Mouse (Mus musculus) thymus, postnatal 25 days (tissue): ENCODE data around the gene Gm10392.

Experiments
- DNase-seq: peaks from one replicate; pipeline ENCODE4 v3.0.0; 2022

Gene Gm10392

DNA sequence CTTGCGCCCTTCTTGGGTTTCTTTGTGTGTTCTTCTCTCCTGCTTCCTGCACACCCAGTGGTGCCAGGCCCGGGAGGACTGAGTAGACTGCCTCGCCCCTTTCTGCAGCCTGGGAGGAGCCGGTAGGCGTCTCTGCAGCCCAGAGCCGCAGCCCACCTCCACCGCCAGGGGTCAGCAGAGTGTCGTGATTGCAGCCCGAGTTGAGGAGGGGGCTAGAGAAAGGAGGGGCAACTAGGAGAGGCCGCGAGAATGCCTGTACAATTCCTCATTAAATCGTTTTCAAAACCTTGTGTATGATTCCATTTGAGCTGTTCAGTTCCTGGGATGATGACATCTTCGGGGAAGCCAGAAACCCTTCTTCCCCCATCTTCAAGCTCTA lies 27.9 kb downstream of the Gm10392 start:
- DNase-seq = peak; percentile 96

DNA sequence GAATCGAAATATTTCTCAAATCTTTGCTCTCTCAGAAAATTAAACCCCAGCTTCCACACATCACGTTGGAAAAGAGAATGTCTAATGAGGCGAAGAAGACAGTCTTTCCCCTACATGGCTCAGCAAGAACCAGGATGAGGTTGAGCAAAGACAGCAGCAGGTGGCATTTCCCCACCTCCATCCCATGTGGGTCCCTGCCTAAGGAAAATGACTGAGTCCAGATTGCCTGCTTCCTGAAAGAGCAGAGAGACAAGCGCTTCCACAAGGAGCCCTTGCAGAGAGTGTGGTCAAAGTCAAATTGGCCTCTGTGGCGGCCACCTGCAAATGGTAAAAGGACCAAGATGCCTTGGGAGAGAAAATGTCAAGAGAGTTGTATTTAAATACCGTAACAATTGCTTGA lies 28.5 kb downstream of the Gm10392 start:
- no peak for DNase-seq

DNA sequence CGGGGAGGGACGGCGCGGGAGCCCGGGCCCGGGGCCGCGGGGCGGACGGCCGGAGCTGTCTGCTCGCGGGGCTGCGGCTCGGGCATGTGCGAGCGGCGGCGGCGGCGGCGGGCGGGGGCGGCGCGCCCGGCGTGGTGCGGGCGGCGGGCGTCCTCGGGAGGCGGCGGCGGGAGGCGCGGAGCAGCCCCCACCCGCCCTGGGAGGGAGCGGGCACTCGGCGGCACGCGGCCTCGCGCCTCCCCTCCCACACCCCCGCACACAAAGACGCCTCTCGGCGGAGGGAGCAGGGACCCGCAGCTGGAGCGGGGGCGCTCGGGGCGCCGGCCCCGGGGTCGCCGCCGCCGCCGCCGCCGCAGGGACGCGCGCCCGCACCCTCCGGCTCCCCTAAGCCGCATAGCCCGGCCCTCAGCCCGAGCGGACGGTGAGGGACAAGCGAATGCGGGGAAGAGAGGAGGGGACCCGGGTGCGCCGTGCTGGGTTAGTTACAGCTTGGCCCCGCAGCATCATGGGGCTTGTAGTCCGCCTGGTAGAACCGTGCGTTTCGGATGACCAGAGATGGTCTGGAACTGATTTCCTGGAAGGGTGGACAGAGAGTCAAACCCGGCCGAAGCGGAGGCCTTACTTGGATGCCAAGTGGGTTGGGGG lies 29.3 kb downstream of the Gm10392 start, which contains the start of gene Ankrd13b:
Gene Ankrd13b (minus strand): TSS at position 88 of the 645 bp plus-strand sequence.
- DNase-seq = peak; percentile 62

DNA sequence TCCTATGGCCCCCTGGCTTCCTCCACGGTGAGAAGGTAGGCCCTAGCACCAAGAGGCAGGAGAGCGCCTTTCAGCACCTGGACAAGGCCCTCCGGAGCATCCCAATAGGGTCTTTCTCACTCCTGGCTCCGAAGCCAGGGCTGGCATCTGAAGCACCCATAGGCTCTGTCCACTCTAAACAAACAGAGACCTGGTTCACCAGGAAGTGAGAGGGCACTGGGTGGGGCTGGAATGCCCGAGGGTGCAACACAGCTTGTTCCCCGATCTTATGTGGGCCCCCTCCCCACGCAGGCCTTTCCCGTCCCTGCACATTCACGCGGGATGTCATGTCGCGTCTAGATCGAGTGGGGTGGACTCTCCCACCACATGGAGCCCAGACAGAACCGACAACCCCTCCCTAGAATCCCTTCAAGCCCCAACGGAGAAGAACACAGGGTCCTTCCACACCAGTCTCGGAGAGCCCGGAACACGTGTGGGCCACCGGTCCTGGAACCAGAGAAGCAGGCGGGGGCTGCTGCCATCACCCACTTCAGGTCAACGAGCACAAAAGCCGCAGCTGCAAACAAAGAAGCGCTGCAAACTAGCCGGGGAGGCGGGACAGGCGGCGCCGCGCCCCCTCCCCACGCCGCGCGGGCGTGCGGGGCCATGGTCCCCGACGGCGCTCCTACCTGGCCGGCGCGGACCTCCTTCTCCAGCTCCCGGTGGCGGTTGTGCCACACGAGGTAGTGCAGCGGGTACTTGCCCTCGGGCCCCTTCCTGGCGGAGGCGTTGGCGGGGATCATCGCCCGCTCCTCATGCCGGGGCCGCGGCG lies 30.0 kb downstream of the Gm10392 start:
- peak; percentile 46 for DNase-seq

DNA sequence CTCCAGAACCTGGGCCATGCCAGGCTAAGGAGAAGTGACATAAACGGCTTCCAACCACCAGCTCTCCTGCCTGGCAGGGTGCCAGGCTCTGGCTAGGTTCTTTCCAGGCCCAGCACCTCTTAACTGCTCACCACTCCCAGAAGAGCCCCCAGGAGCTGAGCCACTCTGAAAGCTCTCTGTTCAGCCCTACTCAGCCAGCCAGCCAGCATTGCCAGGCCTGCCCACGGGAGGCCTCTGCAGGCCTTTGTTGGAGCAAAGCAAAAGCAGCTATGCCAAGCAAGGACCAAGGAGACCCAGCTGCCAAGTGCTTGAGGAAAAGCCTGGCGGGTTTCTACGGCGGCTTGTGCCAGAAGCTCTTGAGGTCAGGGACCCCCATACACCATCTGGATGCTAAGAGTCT lies 32.2 kb downstream of the Gm10392 start:
- DNase-seq = no peak

DNA sequence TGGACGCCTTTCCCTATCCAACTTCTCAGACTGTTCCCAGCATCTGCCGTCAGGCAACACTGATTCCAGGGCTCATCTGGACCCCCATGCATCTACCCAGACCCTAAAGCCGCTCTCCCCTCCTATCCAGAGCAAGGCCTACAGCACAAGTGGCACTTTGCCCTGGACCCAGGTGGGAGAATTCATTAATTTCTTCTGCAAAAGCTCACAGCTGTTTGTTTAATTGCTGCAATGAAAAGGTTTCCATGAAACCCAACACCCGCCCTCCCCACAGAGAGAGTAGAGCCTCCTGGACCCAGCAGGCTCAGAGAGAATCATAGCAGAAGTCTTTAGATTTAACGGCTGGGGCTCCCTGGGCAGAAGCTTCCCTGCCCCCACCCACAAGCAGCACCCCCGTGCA lies 33.8 kb downstream of the Gm10392 start:
- no peak for DNase-seq

DNA sequence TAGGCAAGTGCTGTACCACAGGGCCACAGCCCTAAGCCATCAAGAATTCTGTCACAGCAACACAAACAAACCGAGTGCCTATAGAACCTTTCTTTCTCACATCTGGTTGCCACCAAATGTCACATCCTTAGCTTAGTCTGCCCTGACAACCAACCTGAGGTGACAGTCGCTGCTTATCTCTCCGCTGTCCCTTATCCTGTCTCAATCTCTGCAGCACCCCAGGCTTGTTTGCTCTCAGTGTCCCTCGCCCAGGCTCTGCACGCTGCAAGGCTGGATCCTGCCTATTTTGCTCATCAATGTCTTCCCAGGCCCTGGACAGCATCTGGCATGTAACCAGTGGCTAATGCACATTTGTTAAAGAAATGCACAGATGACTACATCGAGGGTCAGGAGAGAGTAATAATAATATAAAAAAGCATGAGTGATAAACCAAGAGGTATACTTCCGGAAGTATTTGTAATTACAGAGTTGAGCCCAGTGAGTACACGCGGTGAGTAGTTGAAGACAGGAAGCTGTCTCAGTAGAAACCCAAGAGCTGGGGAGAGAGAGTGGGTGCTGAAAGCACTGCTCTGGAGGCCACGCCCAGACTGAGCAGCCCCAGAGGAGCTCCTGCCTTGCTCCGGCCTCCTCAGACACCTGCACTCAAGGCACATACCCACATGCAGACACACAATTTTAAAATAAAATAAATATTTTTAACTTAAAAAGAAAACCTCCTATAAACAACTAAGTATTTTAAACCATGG lies 35.3 kb downstream of the Gm10392 start:
- DNase-seq = peak; percentile 78

DNA sequence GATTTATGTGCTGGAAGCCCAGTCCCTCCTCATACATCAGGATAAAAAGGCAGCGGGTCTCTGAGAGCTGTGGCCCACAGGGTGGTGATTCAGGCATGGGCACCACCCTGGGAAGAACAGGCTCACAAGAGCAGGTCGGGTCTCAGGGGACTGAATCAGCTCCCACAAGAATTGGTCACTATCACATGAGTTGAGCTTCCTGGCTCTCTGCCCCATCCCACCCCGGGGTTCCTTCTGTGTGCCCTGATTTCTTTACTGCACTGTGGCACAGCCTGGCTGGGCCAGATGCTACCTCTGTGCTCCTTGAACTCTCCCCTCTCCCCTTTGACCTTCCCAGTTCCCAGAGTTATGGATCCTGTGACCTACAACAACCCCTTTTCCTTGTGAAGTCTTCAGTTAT lies 36.0 kb downstream of the Gm10392 start:
- no peak for DNase-seq

DNA sequence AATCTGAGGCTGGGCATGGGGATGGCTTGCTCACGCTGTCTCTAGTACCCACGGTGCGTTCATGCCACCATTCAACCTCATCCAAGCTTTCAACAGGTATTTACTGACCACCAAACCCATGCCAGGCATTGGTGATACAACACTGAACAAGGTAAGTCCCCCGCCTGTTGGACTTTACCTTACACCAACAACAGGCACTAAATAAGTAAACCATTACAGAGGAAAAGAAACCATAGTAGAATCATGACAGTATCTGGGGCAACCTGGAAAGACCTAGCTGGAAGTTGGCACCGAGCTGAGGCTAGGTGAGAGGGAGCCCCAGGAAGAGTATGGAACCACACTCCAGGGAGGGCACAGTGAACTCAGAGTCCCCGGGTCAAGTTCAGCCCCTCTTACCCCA lies 42.1 kb downstream of the Gm10392 start:
- no peak for DNase-seq

DNA sequence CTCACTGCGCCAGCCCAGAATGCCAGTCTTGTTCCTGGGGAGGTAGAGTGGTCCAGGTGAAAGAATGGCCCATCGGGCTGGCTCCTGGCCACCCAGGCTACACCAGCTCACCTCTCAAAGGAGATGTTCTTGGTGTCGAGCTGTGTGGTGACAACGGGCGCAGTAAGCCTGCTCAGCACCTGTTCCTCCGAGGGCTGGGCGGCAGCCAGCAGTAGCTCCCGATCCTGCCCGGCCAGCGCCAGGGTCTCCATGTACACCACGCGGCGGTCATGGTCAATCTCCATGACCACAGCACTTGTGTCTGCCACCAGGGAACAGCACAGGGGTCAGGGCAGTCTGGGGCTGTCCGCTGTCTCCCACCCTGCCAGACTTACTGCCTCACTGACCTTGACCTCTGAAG lies 42.8 kb downstream of the Gm10392 start:
- no peak for DNase-seq

DNA sequence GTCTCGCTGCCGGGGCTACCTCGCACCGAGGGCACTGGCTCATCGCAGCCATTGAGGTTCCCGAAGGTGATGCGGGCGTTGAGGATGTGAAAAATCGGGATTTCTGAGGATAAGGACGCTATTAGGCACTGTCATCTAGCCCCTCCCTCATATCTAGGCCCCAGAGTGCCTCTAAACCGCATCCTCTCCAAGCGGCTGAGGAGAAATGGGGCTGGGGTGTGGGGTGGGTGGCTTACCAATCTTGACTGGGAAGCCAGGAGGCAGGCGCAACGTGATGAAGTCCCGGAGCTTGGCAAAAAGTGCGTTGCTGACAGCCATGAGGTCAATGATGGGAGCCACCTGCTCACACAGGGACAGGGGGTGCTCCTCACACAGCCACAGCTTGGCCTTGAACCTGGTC lies 46.2 kb downstream of the Gm10392 start:
- DNase-seq = no peak

DNA sequence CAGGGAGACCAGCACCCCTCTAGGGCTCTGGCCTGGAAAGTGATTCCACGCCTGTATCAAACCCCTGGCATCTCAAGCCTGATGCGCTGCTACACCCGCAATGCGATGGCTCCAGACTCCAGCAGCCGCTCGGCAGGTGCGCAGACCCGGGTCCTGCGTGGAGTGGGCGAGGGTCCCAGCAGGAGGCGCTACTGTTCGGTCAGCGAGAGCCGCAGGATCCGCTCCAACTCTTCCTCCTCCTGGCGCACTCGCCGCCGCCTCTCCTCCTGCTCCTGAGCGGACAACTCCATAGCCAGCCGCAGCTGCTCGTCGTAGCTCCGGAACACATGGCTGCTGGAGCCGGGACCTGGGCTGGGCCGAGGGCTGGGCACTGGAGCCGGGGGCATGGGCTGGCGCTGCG lies 47.6 kb downstream of the Gm10392 start:
- DNase-seq = no peak

DNA sequence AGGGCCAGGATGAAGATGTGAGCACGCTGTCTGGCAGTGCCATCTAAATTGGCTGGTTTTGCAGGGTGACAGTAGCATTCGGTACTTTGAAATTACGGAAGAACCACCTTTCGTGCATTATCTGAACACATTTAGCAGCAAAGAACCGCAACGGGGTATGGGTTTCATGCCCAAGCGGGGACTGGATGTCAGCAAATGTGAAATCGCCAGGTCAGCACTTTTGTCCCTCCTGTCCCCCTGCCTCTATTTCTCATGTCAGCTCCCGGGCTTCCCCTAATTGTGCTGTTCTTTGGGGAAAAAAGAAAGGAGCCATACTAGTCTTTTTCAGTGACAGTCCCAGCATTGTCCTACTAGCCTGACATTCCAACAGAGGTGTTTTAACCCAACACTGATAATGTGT lies 50.6 kb downstream of the Gm10392 start:
- DNase-seq = no peak

DNA sequence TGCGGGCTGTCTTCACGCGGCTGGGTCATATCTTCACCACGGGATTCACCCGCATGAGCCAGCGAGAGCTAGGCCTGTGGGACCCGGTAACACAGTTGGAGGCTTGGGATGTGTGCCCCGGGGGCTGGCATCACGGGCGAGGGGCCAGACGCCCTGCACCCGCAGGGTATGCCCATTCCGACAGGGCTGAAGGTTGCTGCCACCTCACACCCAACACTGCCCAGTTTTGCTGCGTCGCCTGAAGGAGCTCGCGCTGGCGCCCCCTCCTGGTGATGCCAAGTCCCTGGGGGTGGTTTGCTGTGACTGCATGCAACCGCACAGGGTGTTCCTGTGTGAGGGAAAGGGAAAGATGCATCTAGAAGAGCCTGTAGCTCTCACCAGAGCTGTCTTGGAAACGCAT lies 51.2 kb downstream of the Gm10392 start:
- peak; percentile 88 for DNase-seq

DNA sequence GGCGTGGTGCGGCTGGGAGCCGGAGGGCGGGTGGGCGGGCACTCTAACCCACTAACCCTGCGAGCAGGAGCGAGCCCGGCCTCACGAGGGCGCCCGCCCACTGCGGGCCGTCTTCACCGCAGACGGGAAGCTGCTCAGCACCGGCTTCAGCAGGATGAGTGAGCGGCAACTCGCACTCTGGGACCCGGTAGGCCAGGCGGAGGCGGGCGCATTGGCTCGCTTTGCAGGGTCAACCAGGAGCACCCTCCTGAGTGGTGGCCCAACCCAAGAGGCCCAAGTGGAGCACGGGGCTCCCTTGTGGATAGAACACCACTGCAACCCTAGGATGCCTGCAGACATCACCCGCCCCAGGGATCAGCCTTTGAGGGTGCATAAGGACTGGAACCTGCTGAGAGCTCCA lies 51.8 kb downstream of the Gm10392 start:
- DNase-seq = peak; percentile 93
